Mouse (Mus musculus): ENCODE data around the gene Dtnb. TPM values are rescaled to one million over a fixed set of nuclear protein-coding genes. Genes with fewer than 3 reads are reported as not detected.

The Dtnb gene
- total RNA-seq, 2 experiments from 2014 or later: 98.7 to 116 TPM

GRCm38 (mm10) chr12:3767360-3767759 is 195.2 kb downstream of the Dtnb start:
- DNase-seq (ENCODE audit: low spot score in 2 of 2): no peak

DNA sequence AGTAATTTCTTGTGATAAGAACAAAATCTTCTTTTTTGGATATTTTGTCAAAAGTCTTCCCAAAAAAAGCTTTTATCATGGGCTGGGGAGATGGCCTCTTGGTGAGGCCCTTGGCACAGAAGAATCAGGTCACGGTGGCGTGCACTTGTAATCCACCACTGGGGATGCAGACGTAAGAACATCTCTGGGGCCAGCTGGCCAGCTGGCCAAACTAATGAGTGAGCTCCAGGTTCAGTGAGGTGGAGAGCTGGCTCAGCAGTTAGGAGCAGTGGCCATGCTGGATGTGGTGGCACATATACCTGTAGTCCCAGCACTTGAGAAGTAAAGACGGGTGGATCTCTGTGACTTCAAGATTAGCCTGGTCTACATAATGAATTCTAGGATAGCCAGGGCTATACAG is 196.2 kb downstream of the Dtnb start:
- DNase-seq (ENCODE audit: low spot score in 2 of 2): no peak

DNA sequence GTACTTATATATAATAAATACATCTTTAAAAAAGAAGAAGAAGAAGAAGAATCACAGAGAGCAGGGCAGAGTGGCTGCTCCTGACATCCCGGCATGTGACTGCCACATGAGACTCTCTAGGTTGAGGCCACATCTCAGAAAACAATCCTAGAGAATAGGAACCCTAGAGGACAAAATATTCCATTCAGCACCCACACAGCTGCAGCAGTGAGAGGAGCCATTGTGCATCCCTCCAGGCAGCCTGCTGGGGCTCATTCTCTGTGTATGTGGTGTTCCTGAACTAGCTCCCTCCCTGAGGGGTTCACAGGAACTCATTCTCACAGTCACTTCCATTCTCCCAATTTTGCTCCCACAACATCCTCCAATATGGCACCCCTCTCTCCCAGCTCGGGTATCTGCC is 198.4 kb downstream of the Dtnb start:
- no peak for DNase-seq (ENCODE audit: low spot score in 2 of 2)

DNA sequence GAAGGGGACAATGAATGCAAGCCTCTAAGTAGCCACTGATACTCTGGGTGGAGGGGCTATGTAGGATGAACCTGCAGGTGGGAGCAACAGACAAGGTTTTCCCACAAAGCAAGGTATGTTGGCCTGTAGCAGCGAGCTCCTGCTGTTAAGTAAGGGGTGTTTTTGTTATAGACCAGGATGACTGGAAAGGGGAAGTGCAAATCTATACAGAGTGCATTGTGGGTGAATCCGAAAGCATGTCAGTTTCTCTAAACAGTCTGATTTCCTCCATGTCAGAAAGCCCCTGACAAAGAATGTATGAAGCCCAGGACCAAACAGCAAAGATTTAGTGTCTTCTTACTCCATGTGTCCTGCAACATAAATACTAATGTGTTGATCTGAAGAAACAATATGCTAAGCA is 198.9 kb downstream of the Dtnb start:
- no peak for DNase-seq (ENCODE audit: low spot score in 2 of 2)

- DNase-seq (ENCODE audit: low spot score in 2 of 2): no peak
Measured at GRCm38 (mm10) chr12:3773643-3774042, 201.5 kb downstream of the Dtnb start.

- no peak for DNase-seq (ENCODE audit: low spot score in 2 of 2)
Measured at GRCm38 (mm10) chr12:3776015-3776414, 203.8 kb downstream of the Dtnb start.

DNA sequence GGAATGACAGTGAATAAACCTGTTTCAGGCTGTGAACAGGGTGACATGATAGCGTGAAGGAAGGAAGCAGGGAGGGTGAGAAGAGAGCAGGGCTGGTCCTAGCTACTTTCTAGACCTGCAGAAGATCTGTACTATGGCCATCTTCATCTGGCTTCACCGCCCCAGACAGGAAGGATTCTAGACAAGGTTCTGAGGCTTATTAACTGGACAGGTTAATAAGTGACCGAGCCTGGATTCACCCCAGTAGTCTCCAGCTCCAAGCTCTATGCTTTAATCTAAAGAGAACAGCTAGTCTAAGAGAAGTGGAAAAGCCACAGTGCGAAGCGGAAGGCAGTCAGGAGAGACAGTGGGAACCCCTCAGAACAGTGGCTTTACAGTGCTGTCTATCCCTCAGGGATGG is 205.5 kb downstream of the Dtnb start:
- no peak for DNase-seq (ENCODE audit: low spot score in 2 of 2)

GRCm38 (mm10) chr12:3778286-3778685 is 206.1 kb downstream of the Dtnb start:
- no peak for DNase-seq (ENCODE audit: low spot score in 2 of 2)

- no peak for DNase-seq (ENCODE audit: low spot score in 2 of 2)
Measured at GRCm38 (mm10) chr12:3779639-3780038, 207.5 kb downstream of the Dtnb start.

- DNase-seq (ENCODE audit: low spot score in 2 of 2): peak in 1 of 2 experiments; percentile 36
Measured at GRCm38 (mm10) chr12:3780405-3780891, 208.3 kb downstream of the Dtnb start.

GRCm38 (mm10) chr12:3780931-3781471 is 208.8 kb downstream of the Dtnb start:
- no peak for DNase-seq (ENCODE audit: low spot score in 2 of 2)

DNA sequence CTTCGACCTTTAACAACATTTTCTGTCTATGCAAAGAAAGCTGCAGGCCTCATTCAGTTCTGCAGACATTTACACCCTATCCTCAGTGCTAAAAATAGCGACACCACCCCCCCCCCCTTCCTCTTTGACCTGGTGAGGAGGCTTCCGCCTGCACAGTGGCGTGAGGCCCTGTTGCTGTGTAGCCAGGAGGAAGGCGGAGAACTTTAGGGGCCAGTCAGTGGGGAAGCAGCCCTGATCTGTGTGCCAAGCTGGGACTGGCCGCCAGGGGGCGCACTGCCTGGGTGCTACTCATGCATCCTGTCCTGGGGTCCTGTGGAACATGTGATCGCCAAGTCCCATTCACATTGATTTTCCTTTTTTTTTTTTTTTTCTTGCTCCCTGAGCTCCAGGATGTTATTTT is 209.3 kb downstream of the Dtnb start:
- DNase-seq (ENCODE audit: low spot score in 2 of 2): peak; percentile 80 to 85

- peak in 1 of 2 experiments; percentile 52 for DNase-seq (ENCODE audit: low spot score in 2 of 2)
Measured at GRCm38 (mm10) chr12:3783196-3783825, 211.1 kb downstream of the Dtnb start.

GRCm38 (mm10) chr12:3784258-3784657 is 212.1 kb downstream of the Dtnb start:
- DNase-seq (ENCODE audit: low spot score in 2 of 2): no peak

DNA sequence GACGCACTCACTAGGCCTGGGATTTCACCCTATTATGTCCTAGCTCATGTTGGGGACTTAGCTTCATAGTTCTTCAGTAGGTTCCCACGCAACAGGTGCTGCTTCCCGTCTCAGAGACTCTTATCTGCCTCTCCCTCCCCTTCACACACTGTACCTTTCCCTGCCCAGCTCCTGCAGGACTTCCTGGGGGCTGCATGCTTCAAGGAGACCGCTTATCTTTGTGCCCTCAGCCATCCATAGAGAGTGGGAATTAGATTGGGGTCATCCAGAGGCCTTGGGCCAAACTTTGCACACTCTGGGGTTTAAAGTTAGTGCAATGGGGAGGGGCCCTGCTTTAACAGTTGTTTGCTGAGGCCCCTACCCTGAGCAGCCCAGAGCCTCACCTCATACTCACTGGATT is 212.5 kb downstream of the Dtnb start:
- DNase-seq (ENCODE audit: low spot score in 2 of 2): no peak

GRCm38 (mm10) chr12:3787041-3787440 is 214.9 kb downstream of the Dtnb start:
- DNase-seq (ENCODE audit: low spot score in 2 of 2): no peak

GRCm38 (mm10) chr12:3787541-3787940 is 215.4 kb downstream of the Dtnb start:
- no peak for DNase-seq (ENCODE audit: low spot score in 2 of 2)

- DNase-seq (ENCODE audit: low spot score in 2 of 2): no peak
Measured at GRCm38 (mm10) chr12:3788421-3789051, 216.4 kb downstream of the Dtnb start.

DNA sequence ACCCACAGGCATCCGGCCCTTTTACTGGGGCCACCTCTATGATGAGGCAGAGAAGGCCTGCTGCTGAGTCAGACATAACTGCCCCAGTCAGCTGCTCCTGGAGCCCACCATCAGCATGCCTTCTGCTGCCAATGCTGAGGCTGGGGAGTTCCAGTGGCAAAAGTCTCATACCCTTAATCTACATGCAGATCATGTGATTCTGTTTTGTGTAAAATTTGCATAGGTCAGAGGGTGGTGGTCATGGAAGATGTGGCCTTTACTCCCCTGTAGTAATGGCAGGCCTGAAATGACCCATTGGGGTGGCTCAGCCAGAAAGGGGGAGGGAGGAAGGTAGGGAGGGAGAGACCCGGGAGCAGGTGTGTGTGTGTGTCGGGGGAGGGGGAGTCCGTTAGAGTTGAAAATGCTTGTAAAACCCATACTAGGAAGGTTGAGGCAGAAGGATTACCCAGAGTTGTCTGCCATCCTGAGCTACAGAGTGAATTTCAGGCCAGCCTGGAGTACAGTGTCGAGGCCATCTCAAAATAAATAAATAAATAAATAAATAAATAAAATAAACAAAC is 217.5 kb downstream of the Dtnb start:
- DNase-seq (ENCODE audit: low spot score in 2 of 2): no peak

- DNase-seq (ENCODE audit: low spot score in 2 of 2): no peak
Measured at GRCm38 (mm10) chr12:3791257-3791656, 219.1 kb downstream of the Dtnb start.

GRCm38 (mm10) chr12:3791732-3792131 is 219.6 kb downstream of the Dtnb start:
- peak; percentile 94 to 97 for DNase-seq (ENCODE audit: low spot score in 2 of 2)

DNA sequence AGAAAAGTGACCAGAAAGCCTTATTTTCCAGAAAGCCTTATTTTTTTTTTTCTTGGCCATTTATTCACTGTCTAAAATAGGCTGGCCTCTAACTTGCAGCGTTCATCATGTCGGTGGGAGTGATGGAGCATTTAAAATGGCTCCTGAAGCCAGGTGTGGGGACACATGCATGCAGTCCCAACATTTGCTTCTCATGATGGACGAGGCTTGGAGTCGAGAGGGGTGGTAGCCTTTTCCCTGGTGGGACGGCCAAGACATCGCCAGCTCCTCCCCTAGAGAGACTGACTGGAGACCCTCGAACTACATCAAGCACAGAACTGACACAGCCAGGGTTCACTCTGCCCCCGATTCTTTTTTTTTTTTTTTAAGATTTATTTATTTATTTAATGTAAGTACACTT is 220.1 kb downstream of the Dtnb start:
- no peak for DNase-seq (ENCODE audit: low spot score in 2 of 2)

Measured in layer of hippocampus, postnatal 14 days (tissue).